Mouse (Mus musculus): ENCODE measurements around the gene Rxra.
A peak's percentile ranks its signal among the peaks of the same experiment; 100 is the strongest.

Gene Rxra

GRCm38 (mm10) chr2:27702904-27703666 lies 26.8 kb downstream of the Rxra start:
- no peak for DNase-seq (ENCODE audit: low spot score)

- DNase-seq (ENCODE audit: low spot score), result no peak
Measured at GRCm38 (mm10) chr2:27703852-27704640, 27.8 kb downstream of the Rxra start.

- DNase-seq (ENCODE audit: low spot score), result no peak
Measured at GRCm38 (mm10) chr2:27704641-27705040, 28.4 kb downstream of the Rxra start.

- DNase-seq (ENCODE audit: low spot score), result no peak
Measured at GRCm38 (mm10) chr2:27710871-27711382, 34.7 kb downstream of the Rxra start.

GRCm38 (mm10) chr2:27712626-27713025 lies 36.4 kb downstream of the Rxra start:
- DNase-seq (ENCODE audit: low spot score), result no peak

GRCm38 (mm10) chr2:27713378-27713777 lies 37.1 kb downstream of the Rxra start:
- no peak for DNase-seq (ENCODE audit: low spot score)

- DNase-seq (ENCODE audit: low spot score), result no peak
Measured at GRCm38 (mm10) chr2:27714131-27714530, 37.9 kb downstream of the Rxra start.

GRCm38 (mm10) chr2:27715221-27715620 lies 39.0 kb downstream of the Rxra start:
- DNase-seq (ENCODE audit: low spot score), result no peak

GRCm38 (mm10) chr2:27716339-27716738 lies 40.1 kb downstream of the Rxra start:
- DNase-seq (ENCODE audit: low spot score), result no peak

- peak; percentile 34 for DNase-seq (ENCODE audit: low spot score)
Measured at GRCm38 (mm10) chr2:27718191-27718590, 42.0 kb downstream of the Rxra start.

- no peak for DNase-seq (ENCODE audit: low spot score)
Measured at GRCm38 (mm10) chr2:27719601-27720000, 43.4 kb downstream of the Rxra start.

GRCm38 (mm10) chr2:27721611-27722010 lies 45.4 kb downstream of the Rxra start:
- no peak for DNase-seq (ENCODE audit: low spot score)

GRCm38 (mm10) chr2:27724729-27725316 lies 48.6 kb downstream of the Rxra start:
- DNase-seq (ENCODE audit: low spot score), result no peak

- no peak for DNase-seq (ENCODE audit: low spot score)
Measured at GRCm38 (mm10) chr2:27727994-27728854, 52.0 kb downstream of the Rxra start.

GRCm38 (mm10) chr2:27729009-27729408 lies 52.8 kb downstream of the Rxra start:
- no peak for DNase-seq (ENCODE audit: low spot score)

- DNase-seq (ENCODE audit: low spot score), result no peak
Measured at GRCm38 (mm10) chr2:27730002-27730905, 54.0 kb downstream of the Rxra start.

- DNase-seq (ENCODE audit: low spot score), result no peak
Measured at GRCm38 (mm10) chr2:27733021-27733420, 56.8 kb downstream of the Rxra start.

- DNase-seq (ENCODE audit: low spot score), result no peak
Measured at GRCm38 (mm10) chr2:27734328-27734727, 58.1 kb downstream of the Rxra start.

- no peak for DNase-seq (ENCODE audit: low spot score)
Measured at GRCm38 (mm10) chr2:27734800-27735199, 58.6 kb downstream of the Rxra start.

- no peak for DNase-seq (ENCODE audit: low spot score)
Measured at GRCm38 (mm10) chr2:27736802-27737201, 60.6 kb downstream of the Rxra start.

GRCm38 (mm10) chr2:27738396-27738795 lies 62.2 kb downstream of the Rxra start:
- no peak for DNase-seq (ENCODE audit: low spot score)
